Mouse (Mus musculus): ENCODE data around the gene Slc38a10. TPM values are rescaled to one million over a fixed set of nuclear protein-coding genes. Genes with fewer than 3 reads are reported as not detected.

Gene Slc38a10
- total RNA-seq, 2 experiments from 2014 or later, result 107 to 123 TPM

- no peak for DNase-seq (ENCODE audit: low spot score in 2 of 2)
These were observed 44.1 kb downstream of the Slc38a10 start for GRCm38 (mm10) chr11:120107026-120107425.

GRCm38 (mm10) chr11:120103431-120103997 lies 47.6 kb downstream of the Slc38a10 start:
- DNase-seq (ENCODE audit: low spot score in 2 of 2), result no peak

GRCm38 (mm10) chr11:120101036-120101435 lies 50.1 kb downstream of the Slc38a10 start:
- DNase-seq (ENCODE audit: low spot score in 2 of 2), result peak; percentile 77 to 80

- DNase-seq (ENCODE audit: low spot score in 2 of 2), result peak; percentile 100
These were observed 52.3 kb downstream of the Slc38a10 start, which contains the start of the genes Tepsin and Ndufaf8 for GRCm38 (mm10) chr11:120098588-120099511. Gene Tepsin, minus strand, starts transcription at chr11:120098731. Gene Ndufaf8, plus strand, starts transcription at chr11:120098928.

GRCm38 (mm10) chr11:120092817-120093591 lies 58.1 kb downstream of the Slc38a10 start:
- DNase-seq (ENCODE audit: low spot score in 2 of 2), result no peak

GRCm38 (mm10) chr11:120090661-120091060 lies 60.5 kb downstream of the Slc38a10 start:
- no peak for DNase-seq (ENCODE audit: low spot score in 2 of 2)

- peak; percentile 97 to 98 for DNase-seq (ENCODE audit: low spot score in 2 of 2)
These were observed 64.4 kb downstream of the Slc38a10 start, which contains the start of gene Cep131 for GRCm38 (mm10) chr11:120086702-120087152. Gene Cep131, minus strand, starts transcription at chr11:120086827.

GRCm38 (mm10) chr11:120085891-120086627 lies 65.1 kb downstream of the Slc38a10 start:
- DNase-seq (ENCODE audit: low spot score in 2 of 2), result peak; percentile 47 to 51

GRCm38 (mm10) chr11:120080282-120080681 lies 70.9 kb downstream of the Slc38a10 start:
- DNase-seq (ENCODE audit: low spot score in 2 of 2), result no peak

GRCm38 (mm10) chr11:120076191-120076590 lies 75.0 kb downstream of the Slc38a10 start:
- DNase-seq (ENCODE audit: low spot score in 2 of 2), result no peak

GRCm38 (mm10) chr11:120072986-120073647 lies 78.0 kb downstream of the Slc38a10 start:
- no peak for DNase-seq (ENCODE audit: low spot score in 2 of 2)

- no peak for DNase-seq (ENCODE audit: low spot score in 2 of 2)
These were observed 79.3 kb downstream of the Slc38a10 start for GRCm38 (mm10) chr11:120071731-120072320.

- no peak for DNase-seq (ENCODE audit: low spot score in 2 of 2)
These were observed 80.1 kb downstream of the Slc38a10 start for GRCm38 (mm10) chr11:120071065-120071464.

- DNase-seq (ENCODE audit: low spot score in 2 of 2), result no peak
These were observed 80.7 kb downstream of the Slc38a10 start for GRCm38 (mm10) chr11:120070286-120070930.

- no peak for DNase-seq (ENCODE audit: low spot score in 2 of 2)
These were observed 81.9 kb downstream of the Slc38a10 start for GRCm38 (mm10) chr11:120069261-120069660.

GRCm38 (mm10) chr11:120067834-120068233 lies 83.3 kb downstream of the Slc38a10 start:
- DNase-seq (ENCODE audit: low spot score in 2 of 2), result no peak

GRCm38 (mm10) chr11:120065291-120065690 lies 85.9 kb downstream of the Slc38a10 start:
- DNase-seq (ENCODE audit: low spot score in 2 of 2), result peak; percentile 68 to 76

- no peak for DNase-seq (ENCODE audit: low spot score in 2 of 2)
These were observed 86.5 kb downstream of the Slc38a10 start for GRCm38 (mm10) chr11:120064668-120065040.

GRCm38 (mm10) chr11:120064006-120064667 lies 87.0 kb downstream of the Slc38a10 start:
- no peak for DNase-seq (ENCODE audit: low spot score in 2 of 2)
